Mouse (Mus musculus) thymus, postnatal 0 days (tissue): ENCODE measurements around the gene Skp2. TPM values are rescaled to one million over a fixed set of nuclear protein-coding genes. Genes with fewer than 3 reads are reported as not detected.
A peak's percentile ranks its signal among the peaks of the same experiment; 100 is the strongest.

ENCODE experiments used
- DNase-seq: peaks from one replicate; pipeline ENCODE4 v3.0.0-alpha.2; 2015; ENCODE audit warnings: low spot score
- polyA plus RNA-seq: library from polyadenylated mRNA; unstranded; fragments of >200 nt; fragmentation: Nextera tagmentation; extraction: Ambion mirVana; gene quantifications from 2 replicates; pipeline ENCODE4 v1.2.1, GENCODE M21; 2015

The Skp2 gene
- polyA plus RNA-seq, 1 experiment from 2014 or later, result 32.5 TPM

- DNase-seq, result no peak
Observed at GRCm38 (mm10) chr15:9078481-9079300, 76.5 kb downstream of the Skp2 start.

GRCm38 (mm10) chr15:9075608-9076200 lies 79.5 kb downstream of the Skp2 start:
- no peak for DNase-seq

GRCm38 (mm10) chr15:9074671-9075070 lies 80.6 kb downstream of the Skp2 start:
- no peak for DNase-seq

GRCm38 (mm10) chr15:9074139-9074538 lies 81.1 kb downstream of the Skp2 start:
- DNase-seq, result no peak

- DNase-seq, result no peak
Observed at GRCm38 (mm10) chr15:9073684-9074083, 81.5 kb downstream of the Skp2 start.

GRCm38 (mm10) chr15:9073067-9073608 lies 82.1 kb downstream of the Skp2 start:
- DNase-seq, result no peak

GRCm38 (mm10) chr15:9072630-9073029 lies 82.6 kb downstream of the Skp2 start:
- peak; percentile 34 for DNase-seq

- no peak for DNase-seq
Observed at GRCm38 (mm10) chr15:9071556-9072544, 83.4 kb downstream of the Skp2 start.

- peak; percentile 96 for DNase-seq
Observed at GRCm38 (mm10) chr15:9070912-9071555, 84.2 kb downstream of the Skp2 start, which contains the start of gene Nadk2. Gene Nadk2, plus strand, starts transcription at chr15:9071260.

- DNase-seq, result no peak
Observed at GRCm38 (mm10) chr15:9070353-9070752, 84.9 kb downstream of the Skp2 start.

GRCm38 (mm10) chr15:9068881-9069280 lies 86.3 kb downstream of the Skp2 start:
- no peak for DNase-seq

Other genes starting within 250 kb of the Skp2 start
- 0.57 and 0.82 TPM in 2 replicates for gene Ranbp3l, start 187.5 kb downstream of the Skp2 start, polyA plus RNA-seq
- gene Nadk2, start 84.2 kb downstream of the Skp2 start, polyA plus RNA-seq, result 15.4 and 17.6 TPM in 2 replicates
- gene Lmbrd2, start 14.9 kb downstream of the Skp2 start, polyA plus RNA-seq, result 2.1 and 2.3 TPM in 2 replicates
- gene Ugt3a1, start 121.5 kb upstream of the Skp2 start, polyA plus RNA-seq, result not detected in 2 replicates
- 0.06 TPM in 1 of 2 replicates, not detected in the other for gene Ugt3a2, start 180.1 kb upstream of the Skp2 start, polyA plus RNA-seq